Mouse (Mus musculus): Measurements from ENCODE around the gene Lrrc75b.
A peak's percentile ranks its signal among the peaks of the same experiment; 100 is the strongest.
"Not testable (repeated sequence)": the region's sequence is repeated elsewhere in the genome, so short reads cannot be mapped to it uniquely, and the experiment has no call there.

The Lrrc75b gene

DNA sequence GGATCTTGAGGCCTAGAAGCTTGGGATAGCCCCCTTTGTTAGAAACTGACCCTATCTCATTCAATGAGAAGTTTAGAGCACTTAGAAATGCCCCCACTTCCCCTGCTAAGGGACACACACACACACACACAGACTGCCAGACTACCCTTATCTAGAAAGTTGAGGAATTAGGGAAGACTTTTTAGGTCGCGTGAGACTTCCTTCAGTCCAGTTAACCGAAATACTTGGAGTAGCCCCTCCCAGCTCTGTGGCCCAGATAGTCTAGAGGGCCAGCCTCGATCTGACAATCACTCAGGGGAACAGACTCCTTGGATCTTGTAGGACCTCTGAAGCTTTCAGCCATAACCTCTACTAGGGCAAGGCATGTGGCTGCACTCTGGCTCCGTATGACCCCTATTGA, 7.9 kb upstream of the Lrrc75b start:
- DNase-seq (ENCODE audit: low spot score): no peak

- not testable (repeated sequence) for DNase-seq (ENCODE audit: low spot score)
Measured at GRCm38 (mm10) chr10:75566765-75567164, 6.6 kb upstream of the Lrrc75b start.

- no peak for DNase-seq (ENCODE audit: low spot score)
Measured at GRCm38 (mm10) chr10:75566321-75566720, 6.2 kb upstream of the Lrrc75b start.

- DNase-seq (ENCODE audit: low spot score): no peak
Measured at GRCm38 (mm10) chr10:75565906-75566305, 5.8 kb upstream of the Lrrc75b start.

DNA sequence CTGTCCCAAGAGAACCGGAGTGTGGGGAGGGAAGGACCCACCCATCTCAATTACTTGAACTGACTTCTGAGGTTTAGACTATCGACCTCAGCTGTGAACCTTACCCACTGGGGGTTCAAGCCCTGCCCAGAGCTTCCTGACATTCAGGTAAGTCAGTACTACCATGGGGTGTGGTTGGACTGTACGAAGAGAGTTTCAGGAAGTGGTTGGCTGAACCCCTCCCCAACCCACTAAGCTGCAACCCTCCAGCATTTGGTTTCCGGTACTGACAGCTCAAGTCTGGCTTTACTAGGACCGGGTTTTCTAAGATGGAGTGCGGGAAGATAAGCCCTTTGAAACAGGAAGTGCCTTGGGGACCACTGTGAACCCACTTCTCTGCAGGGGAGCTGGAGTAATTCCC, 5.3 kb upstream of the Lrrc75b start:
- no peak for DNase-seq (ENCODE audit: low spot score)

- no peak for DNase-seq (ENCODE audit: low spot score)
Measured at GRCm38 (mm10) chr10:75564687-75565265, 4.6 kb upstream of the Lrrc75b start.

GRCm38 (mm10) chr10:75562596-75562995, 2.5 kb upstream of the Lrrc75b start:
- DNase-seq (ENCODE audit: low spot score): no peak

DNA sequence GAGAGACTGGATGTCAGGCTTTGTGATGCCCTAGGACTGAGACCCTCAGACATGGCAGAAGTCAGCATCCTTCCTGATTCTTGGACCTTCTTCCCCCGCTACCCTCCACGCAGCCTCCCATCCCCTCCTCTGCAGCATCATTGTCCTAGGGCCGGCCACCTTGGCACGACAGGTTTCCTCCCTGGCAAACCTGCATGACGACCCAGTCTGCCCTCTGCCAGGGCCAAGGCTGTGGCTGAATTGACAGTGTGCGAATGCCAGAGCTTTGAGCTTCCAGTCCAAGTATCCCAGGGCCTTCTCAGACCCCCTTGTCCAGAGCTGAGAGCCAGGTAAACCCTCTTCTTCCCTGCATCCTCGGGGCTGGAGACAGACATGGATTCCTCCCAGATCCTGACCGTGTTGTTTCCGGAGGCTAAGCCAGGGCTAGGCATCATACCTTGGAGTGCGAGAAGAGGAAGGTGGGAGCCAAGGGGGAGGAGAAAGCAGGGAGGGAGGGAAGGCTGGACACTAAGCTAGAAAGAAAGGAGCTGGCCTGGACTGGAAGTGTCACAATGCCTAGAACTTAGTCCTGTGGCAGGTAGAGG, 1.0 kb upstream of the Lrrc75b start, which contains the start of gene Ggt1:
TSS of gene Ggt1 (plus strand) at position 534 of the 584 bp plus-strand sequence.
- DNase-seq (ENCODE audit: low spot score): no peak

DNA sequence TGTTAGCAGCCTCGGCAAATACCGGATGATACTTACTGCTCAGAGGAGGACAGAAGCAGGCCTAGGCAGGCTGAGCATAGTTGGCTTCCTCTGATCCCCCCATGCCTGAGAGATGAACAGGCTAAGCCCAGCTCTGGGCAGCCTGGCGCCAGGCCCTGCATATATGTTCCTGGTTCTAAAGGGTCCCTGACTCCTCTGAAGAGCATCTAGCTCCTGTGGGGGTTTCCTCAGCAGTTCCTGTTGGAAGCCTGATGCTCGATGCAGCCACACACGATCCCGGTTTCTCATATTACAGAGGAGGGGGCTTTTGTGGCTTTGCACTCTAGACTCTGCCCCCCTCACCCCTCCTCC, 394 bp upstream of the Lrrc75b start:
- DNase-seq (ENCODE audit: low spot score): peak; percentile 33

DNA sequence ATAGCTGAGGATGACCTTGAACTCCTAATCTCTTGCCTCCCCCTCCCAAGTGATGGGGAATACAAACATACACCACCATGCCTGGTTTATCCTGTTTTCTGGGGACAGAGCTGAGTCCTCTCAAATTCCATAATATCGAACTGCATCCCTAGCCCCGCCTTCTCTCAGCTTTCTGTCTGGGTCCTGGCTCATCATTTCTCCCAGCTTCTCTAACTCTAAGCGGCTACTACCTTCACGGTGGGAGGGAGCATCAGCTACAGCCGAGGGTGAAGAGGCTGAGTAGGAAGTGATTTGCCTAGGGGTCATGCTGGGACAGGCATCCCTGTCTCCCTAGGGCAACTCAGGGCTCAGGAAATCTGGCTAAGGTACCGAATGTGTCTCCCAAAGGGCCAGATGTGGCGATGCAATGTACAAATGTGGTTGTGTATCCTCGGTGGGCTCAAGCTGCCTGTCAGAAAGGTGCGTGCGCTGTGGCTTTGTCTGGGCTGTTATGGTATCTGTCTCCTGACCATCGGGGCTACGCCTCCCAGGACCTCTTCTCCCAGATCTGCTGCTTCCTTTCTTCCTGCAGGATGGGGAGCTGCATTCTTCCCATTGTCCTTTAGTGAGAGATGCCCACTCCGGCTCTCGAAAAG, 972 bp downstream of the Lrrc75b start:
- DNase-seq (ENCODE audit: low spot score): peak; percentile 36

- peak; percentile 25 for DNase-seq (ENCODE audit: low spot score)
Measured at GRCm38 (mm10) chr10:75558515-75558914, 1.6 kb downstream of the Lrrc75b start.

GRCm38 (mm10) chr10:75556026-75556425, 4.1 kb downstream of the Lrrc75b start:
- DNase-seq (ENCODE audit: low spot score): no peak

DNA sequence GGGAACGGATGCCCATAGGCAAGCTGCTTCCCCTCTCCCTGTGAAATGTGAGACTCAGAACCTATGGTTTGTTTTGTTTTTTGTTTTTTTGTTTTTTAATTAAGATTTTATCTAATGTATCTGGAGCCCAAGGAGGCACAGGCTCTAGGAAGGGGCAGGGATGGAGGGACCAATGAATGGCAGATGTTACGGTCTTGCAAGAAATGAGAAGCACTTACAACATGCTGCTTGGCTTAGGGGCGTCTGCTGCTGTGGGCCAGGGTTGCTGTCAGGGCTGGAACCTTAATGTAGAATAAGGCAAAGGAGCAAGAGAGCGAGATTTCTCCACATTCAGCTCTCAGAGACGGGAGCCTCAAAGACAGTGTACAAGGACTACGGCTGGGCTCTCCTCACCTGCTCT, 4.6 kb downstream of the Lrrc75b start:
- DNase-seq (ENCODE audit: low spot score): no peak

DNA sequence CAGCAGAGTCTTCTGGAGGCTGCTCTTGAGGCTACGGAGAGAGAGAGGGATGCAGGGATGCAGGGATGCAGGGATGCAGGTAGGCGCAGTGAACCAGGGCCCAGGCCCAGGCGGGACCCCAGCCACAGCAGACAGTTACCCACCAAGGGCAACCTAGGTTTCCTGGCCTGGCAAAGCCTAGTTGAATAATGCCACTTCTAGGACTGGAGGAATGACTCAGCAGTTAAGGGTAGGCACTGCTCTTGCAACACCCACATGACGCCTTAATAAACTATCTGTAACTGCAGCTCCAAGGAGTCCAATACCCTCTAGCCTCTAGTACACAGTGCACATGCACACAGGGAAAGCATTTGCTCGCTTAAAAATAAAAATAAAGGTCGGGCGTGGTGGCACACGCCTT, 6.0 kb downstream of the Lrrc75b start:
- DNase-seq (ENCODE audit: low spot score): no peak

DNA sequence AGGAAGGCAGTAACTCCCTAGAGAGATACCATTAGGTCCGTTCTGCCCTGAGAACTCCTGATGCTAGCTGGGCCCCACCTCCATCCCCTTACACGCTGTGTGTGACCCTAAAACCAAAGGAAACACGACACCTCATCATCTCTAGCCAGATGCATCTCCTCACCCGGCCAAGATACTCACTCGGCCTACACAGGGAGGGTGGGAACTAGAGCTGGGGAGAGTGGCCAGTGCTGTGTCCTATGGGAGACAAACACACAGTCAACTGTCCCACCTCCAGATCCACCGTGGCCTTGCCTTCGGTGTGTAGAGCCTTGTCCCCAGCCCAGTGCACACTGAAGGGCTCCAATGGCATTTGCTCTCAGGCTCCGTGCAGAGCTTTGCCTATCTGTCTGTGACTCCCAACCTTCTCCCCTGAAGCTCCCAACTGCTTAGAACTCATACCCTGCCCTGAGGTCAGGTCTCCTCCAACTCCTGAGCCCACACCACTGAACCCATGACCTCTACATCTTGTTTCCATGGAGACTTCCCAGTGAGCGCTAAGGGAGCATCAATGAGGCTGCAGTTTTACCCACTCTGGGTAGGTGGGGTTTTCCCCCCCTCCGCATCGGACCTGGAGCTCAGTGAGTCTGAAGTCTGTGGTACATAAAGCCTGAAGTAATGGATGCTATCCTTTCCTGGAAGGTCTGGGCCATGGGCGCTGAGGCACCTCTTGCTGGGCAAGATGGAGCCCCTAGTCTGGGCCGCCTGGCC, 7.3 kb downstream of the Lrrc75b start:
- no peak for DNase-seq (ENCODE audit: low spot score)

DNA sequence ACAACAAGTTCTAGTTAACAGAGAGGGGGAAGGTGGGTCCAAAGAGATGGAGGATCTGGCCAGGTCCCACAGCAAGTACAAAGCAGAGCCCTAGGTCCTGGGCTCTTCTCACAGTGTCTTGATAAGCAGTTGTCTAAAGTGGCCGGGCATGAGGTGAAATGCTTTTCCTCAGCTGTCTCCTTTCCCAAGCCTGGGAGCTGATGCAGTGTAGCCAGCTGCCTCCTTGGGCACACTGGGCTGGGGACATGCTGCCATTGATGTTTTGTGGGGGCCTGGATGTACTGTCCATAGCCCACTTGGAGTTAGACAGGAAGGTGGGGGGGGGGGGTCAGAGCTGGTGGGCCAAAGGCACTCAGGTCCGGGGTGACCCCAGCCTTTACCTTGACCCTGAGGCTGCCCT, 8.0 kb downstream of the Lrrc75b start:
- no peak for DNase-seq (ENCODE audit: low spot score)

GRCm38 (mm10) chr10:75551175-75551574, 9.0 kb downstream of the Lrrc75b start:
- no peak for DNase-seq (ENCODE audit: low spot score)

DNA sequence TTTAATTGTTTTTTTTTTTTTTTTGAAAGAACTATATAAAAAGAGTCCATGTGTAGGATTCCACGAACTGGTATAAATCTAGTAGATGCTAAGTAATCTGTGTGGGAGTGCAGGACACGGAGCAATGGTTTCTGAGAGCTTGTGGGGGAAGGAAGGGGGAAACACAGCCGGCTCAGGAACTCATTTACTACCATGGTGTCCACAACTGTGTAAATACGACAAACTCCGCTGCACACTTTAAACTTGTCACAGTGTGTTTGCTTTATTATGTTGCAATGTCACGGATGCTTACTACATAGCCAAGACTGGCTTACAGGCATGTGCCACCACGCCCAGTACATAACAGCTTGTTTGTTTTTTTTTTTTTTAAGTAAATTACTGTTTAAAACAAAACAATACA, 10.2 kb downstream of the Lrrc75b start:
- DNase-seq (ENCODE audit: low spot score): no peak

DNA sequence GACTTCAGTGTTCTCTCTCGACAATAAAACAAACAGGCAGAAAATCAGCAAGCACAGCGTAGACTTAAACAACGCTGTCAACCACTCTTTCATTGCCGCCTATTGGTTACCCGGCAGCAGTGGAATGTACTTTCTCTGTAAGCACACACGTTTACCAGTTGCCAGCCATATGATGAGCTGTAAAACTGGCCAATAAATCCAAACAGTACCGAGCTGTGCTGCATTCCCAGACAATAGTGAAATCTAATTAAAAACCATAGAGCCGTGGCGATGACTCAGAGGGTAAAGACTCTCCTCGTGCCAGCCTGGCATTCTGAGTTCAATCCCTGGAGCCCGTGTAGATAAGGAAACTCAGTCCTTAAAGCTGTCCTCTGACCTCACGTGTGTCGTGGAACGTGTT, 11.6 kb downstream of the Lrrc75b start:
- no peak for DNase-seq (ENCODE audit: low spot score)

DNA sequence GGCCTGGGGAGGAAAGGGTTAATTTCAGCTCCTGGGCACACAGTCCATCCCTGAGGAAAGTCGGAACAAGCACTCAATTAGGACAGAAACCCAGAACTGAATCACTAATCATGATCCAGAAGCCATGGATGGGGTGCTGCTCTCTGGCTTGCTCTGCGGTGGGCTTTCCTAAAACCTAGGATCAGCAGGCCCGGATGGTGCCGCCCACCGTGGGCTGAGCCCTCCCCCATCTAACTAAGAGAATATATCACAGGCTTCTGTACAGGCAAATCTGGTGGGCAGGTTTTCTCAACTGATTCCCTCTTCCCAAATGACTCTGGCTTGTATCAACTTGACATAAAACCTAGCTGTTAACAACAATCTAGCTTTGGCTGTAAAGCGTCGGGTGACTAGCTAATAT, 12.2 kb downstream of the Lrrc75b start:
- DNase-seq (ENCODE audit: low spot score): no peak

DNA sequence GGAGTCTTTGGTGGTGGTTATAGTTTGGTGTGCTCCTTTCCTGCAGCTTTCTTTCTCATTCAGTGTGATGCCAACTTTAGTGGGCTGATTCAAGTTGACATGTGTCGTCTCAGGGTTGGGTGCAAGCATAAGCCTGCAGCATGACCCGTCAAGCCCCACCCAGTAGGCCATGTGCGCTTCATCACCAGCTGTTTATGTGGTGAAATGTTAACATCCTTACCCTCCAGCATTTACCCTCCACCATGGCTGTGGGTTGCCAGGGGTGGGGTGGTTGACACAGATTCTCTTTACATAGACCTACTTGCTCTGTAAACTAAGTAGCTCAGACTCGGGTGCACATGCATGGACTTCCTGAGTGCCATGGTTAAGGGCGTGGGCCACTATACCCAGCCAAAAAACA, 24.0 kb downstream of the Lrrc75b start:
- DNase-seq (ENCODE audit: low spot score): no peak

GRCm38 (mm10) chr10:75535423-75535822, 24.7 kb downstream of the Lrrc75b start:
- no peak for DNase-seq (ENCODE audit: low spot score)

DNA sequence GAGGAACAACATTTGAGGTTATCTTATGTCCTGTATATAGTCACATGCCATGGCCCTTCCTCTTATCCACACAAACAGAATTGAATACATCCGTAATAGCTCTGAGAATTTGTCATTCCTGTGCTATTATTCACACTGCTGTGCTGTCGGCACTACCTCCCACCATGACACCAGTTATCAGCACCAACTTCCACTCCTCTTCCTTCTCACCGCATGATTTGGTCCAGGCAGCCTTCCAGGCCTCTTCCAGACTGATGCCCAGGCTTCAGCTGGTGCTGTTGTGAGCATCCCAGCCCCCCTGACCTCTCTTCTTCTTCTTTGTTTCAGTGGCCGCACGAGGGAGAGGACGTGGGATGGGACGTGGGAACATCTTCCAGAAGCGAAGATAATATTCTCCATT, 25.2 kb downstream of the Lrrc75b start:
- no peak for DNase-seq (ENCODE audit: low spot score)
